Mouse (Mus musculus) cerebellum, adult 2 months (tissue): ENCODE data around the gene Tbc1d14. TPM values are rescaled to one million over a fixed set of nuclear protein-coding genes. Genes with fewer than 3 reads are reported as not detected.

Experiments
- DNase-seq, 2 experiments: peaks; one replicate each; pipeline ENCODE4 v3.0.0; 2021
- H3K27ac ChIP-seq: fragments of 200-500 bp; 2 replicates; pipeline ENCODE4 v1.5.1; 2012; ENCODE audit warnings: low read length, control low read depth, inconsistent platforms; ENCODE audit not compliant: insufficient read depth
- H3K27me3 ChIP-seq: fragments of 200-500 bp; 2 replicates; pipeline ENCODE4 v1.6.1; 2012; ENCODE audit warnings: inconsistent platforms, mild to moderate bottlenecking, low read length, moderate library complexity; ENCODE audit not compliant: control insufficient read depth, insufficient read depth
- H3K4me1 ChIP-seq: fragments of 200-500 bp; 2 replicates; pipeline ENCODE4 v1.6.1; 2011; ENCODE audit warnings: low read length; ENCODE audit not compliant: control insufficient read depth, insufficient read depth
- H3K4me3 ChIP-seq: fragments of 200-500 bp; replicated peaks from 2 replicates; pipeline ENCODE3; 2011; ENCODE audit warnings: mild to moderate bottlenecking, low read depth, low read length, control low read depth; ENCODE audit not compliant: insufficient read depth
- CTCF ChIP-seq: fragments of 200-500 bp; IDR thresholded peaks from 2 replicates; pipeline ENCODE4 v1.5.1; 2011; ENCODE audit warnings: low read depth, mild to moderate bottlenecking, control low read depth, low read length, moderate library complexity, borderline replicate concordance; ENCODE audit not compliant: insufficient read depth
- POLR2A ChIP-seq: fragments of 200-500 bp; IDR thresholded peaks from 2 replicates; pipeline ENCODE4 v1.6.1; 2011; ENCODE audit warnings: low read length, control low read depth, borderline replicate concordance; ENCODE audit not compliant: insufficient read depth
- WGBS: fragments of 180-500 bp; shearing (Covaris S2); methylation state at CpG from one replicate; pipeline ENCODE4 v1.1.7; 2018; 5-methylcytosine and 5-hydroxymethylcytosine counted together
- polyA plus RNA-seq: library from polyadenylated mRNA; depleted of rRNA; stranded (reverse); fragments of >200 nt; gene quantifications from 2 replicates; pipeline ENCODE4 v1.2.3, GENCODE M21; 2012

Gene Tbc1d14
- polyA plus RNA-seq, 1 experiment = 55.1 TPM

GRCm38 (mm10) chr5:36575227-36575626, 17.8 kb downstream of the Tbc1d14 start:
- Histone ChIP-seq H3K4me3 (no peak overlapping the region), H3K27me3 (no peaks in the 10 kb centered on the region), H3K27ac (no peak overlapping the region), H3K4me1 (peaks cover 3% of the 10 kb centered on the region; the same call in 1 of the 2 replicates)
- DNase-seq = peak in 1 of 2 experiments; percentile 35
- TF ChIP-seq CTCF (no peak), POLR2A (no peak)
- 47% methylated on average over 3 of the region's 3 CpGs for WGBS

GRCm38 (mm10) chr5:36574147-36574870, 18.8 kb downstream of the Tbc1d14 start:
- 68% methylated on average over 8 of the region's 8 CpGs for WGBS

GRCm38 (mm10) chr5:36573354-36573753, 19.7 kb downstream of the Tbc1d14 start:
- no peak for TF ChIP-seq POLR2A
- no peak for TF ChIP-seq CTCF
- Histone ChIP-seq H3K4me1 (peaks cover 3% of the 10 kb centered on the region; the same call in 1 of the 2 replicates), H3K4me3 (no peak overlapping the region), H3K27ac (no peak overlapping the region), H3K27me3 (no peaks in the 10 kb centered on the region)
- no peak for DNase-seq
- 69% methylated on average over 3 of the region's 3 CpGs for WGBS

More at GRCm38 (mm10) chr5:36574147-36574870, 18.8 kb downstream of the Tbc1d14 start:
- no peak for DNase-seq
- H3K4me3 ChIP-seq = no peak overlapping the region
- H3K27ac ChIP-seq = no peak overlapping the region
- H3K27me3 ChIP-seq = no peaks in the 10 kb centered on the region
- peaks cover 3% of the 10 kb centered on the region; the same call in 1 of the 2 replicates for H3K4me1 ChIP-seq
- TF ChIP-seq CTCF (no peak), POLR2A (no peak)

GRCm38 (mm10) chr5:36571371-36571770, 21.7 kb downstream of the Tbc1d14 start:
- Histone ChIP-seq H3K27me3 (no peaks in the 10 kb centered on the region), H3K4me3 (no peak overlapping the region), H3K27ac (no peak overlapping the region), H3K4me1 (peaks cover 3% of the 10 kb centered on the region; the same call in 1 of the 2 replicates)
- WGBS = 93% methylated on average over 16 of the region's 16 CpGs
- DNase-seq = no peak
- TF ChIP-seq CTCF = no peak

GRCm38 (mm10) chr5:36570546-36571245, 22.4 kb downstream of the Tbc1d14 start:
- Histone ChIP-seq H3K4me3 (no peak overlapping the region), H3K4me1 (no peaks in the 10 kb centered on the region; the same call in 1 of the 2 replicates), H3K27me3 (no peaks in the 10 kb centered on the region), H3K27ac (no peak overlapping the region)
- TF ChIP-seq POLR2A = no peak
- TF ChIP-seq CTCF = no peak
- 74% methylated on average over 4 of the region's 4 CpGs for WGBS
- DNase-seq = no peak

- H3K27ac ChIP-seq = no peak overlapping the region
- DNase-seq = no peak
- WGBS = 89% methylated on average over 7 of the region's 7 CpGs
- TF ChIP-seq POLR2A (no peak), CTCF (no peak)
- H3K4me1 ChIP-seq = no peaks in the 10 kb centered on the region
- no peaks in the 10 kb centered on the region for H3K27me3 ChIP-seq
- H3K4me3 ChIP-seq = no peak overlapping the region
Observed at GRCm38 (mm10) chr5:36570098-36570497, 23.0 kb downstream of the Tbc1d14 start.

- H3K4me3 ChIP-seq = no peak overlapping the region
- 91% methylated on average over 4 of the region's 4 CpGs for WGBS
- no peak for DNase-seq
- no peak for TF ChIP-seq POLR2A
- TF ChIP-seq CTCF = no peak
- no peaks in the 10 kb centered on the region for H3K27me3 ChIP-seq
- no peak overlapping the region for H3K27ac ChIP-seq
- no peaks in the 10 kb centered on the region for H3K4me1 ChIP-seq
Observed at GRCm38 (mm10) chr5:36568118-36568517, 25.0 kb downstream of the Tbc1d14 start.

- Histone ChIP-seq H3K27ac (no peak overlapping the region), H3K4me3 (no peak overlapping the region), H3K27me3 (no peaks in the 10 kb centered on the region), H3K4me1 (0 out of 2 replicates have a peak, but pooled peaks cover 3% of the 10 kb centered on the region)
- TF ChIP-seq POLR2A (no peak), CTCF (no peak)
- WGBS = 88% methylated on average over 2 of the region's 2 CpGs
- no peak for DNase-seq
Observed at GRCm38 (mm10) chr5:36567627-36568026, 25.4 kb downstream of the Tbc1d14 start.
